Mouse (Mus musculus): ENCODE results near the gene Pde4a.

Pde4a gene

GRCm38 (mm10) chr9:21149077-21149653 is 16.3 kb upstream of the Pde4a start:
- no peak for DNase-seq

- DNase-seq: peak; percentile 95 to 96
Observed at GRCm38 (mm10) chr9:21149654-21150419, 15.7 kb upstream of the Pde4a start, which contains the start of gene Cdc37. Cdc37 (minus strand) TSS chr9:21149982.

GRCm38 (mm10) chr9:21152715-21153114 is 12.8 kb upstream of the Pde4a start:
- DNase-seq: peak; percentile 60 to 63

- no peak for DNase-seq
Observed at GRCm38 (mm10) chr9:21153331-21153730, 12.2 kb upstream of the Pde4a start.

- no peak for DNase-seq
Observed at GRCm38 (mm10) chr9:21153833-21154232, 11.7 kb upstream of the Pde4a start.

- DNase-seq: no peak
Observed at GRCm38 (mm10) chr9:21154787-21155186, 10.7 kb upstream of the Pde4a start.

GRCm38 (mm10) chr9:21161209-21161909 is 4.2 kb upstream of the Pde4a start:
- peak; percentile 85 to 88 for DNase-seq

- peak in 1 of 2 experiments; percentile 49 for DNase-seq
Observed at GRCm38 (mm10) chr9:21163086-21164050, 2.1 kb upstream of the Pde4a start.

GRCm38 (mm10) chr9:21164072-21164471 is 1.4 kb upstream of the Pde4a start:
- peak in 1 of 2 experiments; percentile 48 for DNase-seq

GRCm38 (mm10) chr9:21165952-21166451 is 488 bp downstream of the Pde4a start:
- peak; percentile 52 to 69 for DNase-seq

- DNase-seq: no peak
Observed at GRCm38 (mm10) chr9:21166516-21166915, 1.0 kb downstream of the Pde4a start.

GRCm38 (mm10) chr9:21167140-21168097 is 1.9 kb downstream of the Pde4a start:
- DNase-seq: peak; percentile 71 to 81

- peak; percentile 81 to 83 for DNase-seq
Observed at GRCm38 (mm10) chr9:21168161-21169123, 2.9 kb downstream of the Pde4a start.

GRCm38 (mm10) chr9:21169157-21169556 is 3.6 kb downstream of the Pde4a start:
- DNase-seq: no peak

GRCm38 (mm10) chr9:21172364-21172763 is 6.8 kb downstream of the Pde4a start:
- DNase-seq: no peak

- DNase-seq: no peak
Observed at GRCm38 (mm10) chr9:21180402-21180801, 14.9 kb downstream of the Pde4a start.

GRCm38 (mm10) chr9:21180841-21181240 is 15.3 kb downstream of the Pde4a start:
- DNase-seq: no peak

GRCm38 (mm10) chr9:21181421-21182220 is 16.1 kb downstream of the Pde4a start:
- DNase-seq: peak; percentile 43 to 64

GRCm38 (mm10) chr9:21183421-21183820 is 17.9 kb downstream of the Pde4a start:
- no peak for DNase-seq

Data from kidney, postnatal 25 days (tissue).